Mouse (Mus musculus): ENCODE results near the gene Gm49416.

Gene Gm49416

GRCm38 (mm10) chr19:8919000-8919399 is 30.3 kb downstream of the Gm49416 start:
- in situ Hi-C loops (cut with MboI, MseI), result loop anchor here (10.0 kb wide), 1 partner anchor 1694 kb away; no protein-coding TSS in a partner anchor

- in situ Hi-C loops (cut with MboI, MseI), result loop anchor here (10.0 kb wide), 1 partner anchor 1695 kb away; no protein-coding TSS in a partner anchor
These were observed 31.0 kb downstream of the Gm49416 start for GRCm38 (mm10) chr19:8919684-8920072.

- in situ Hi-C loops (cut with MboI, MseI), result no loop called here
These were observed 31.5 kb downstream of the Gm49416 start, which contains the start of gene B3gat3 for GRCm38 (mm10) chr19:8920073-8920736. B3gat3 (plus strand) TSS chr19:8920374.

- in situ Hi-C loops (cut with MboI, MseI), result no loop called here
These were observed 32.1 kb downstream of the Gm49416 start for GRCm38 (mm10) chr19:8920836-8921291.

GRCm38 (mm10) chr19:8921741-8922140 is 33.0 kb downstream of the Gm49416 start:
- in situ Hi-C loops (cut with MboI, MseI), result no loop called here

- in situ Hi-C loops (cut with MboI, MseI), result no loop called here
These were observed 38.0 kb downstream of the Gm49416 start for GRCm38 (mm10) chr19:8926766-8927165.

GRCm38 (mm10) chr19:8927891-8928525 is 39.3 kb downstream of the Gm49416 start:
- in situ Hi-C loops (cut with MboI, MseI), result no loop called here

- in situ Hi-C loops (cut with MboI, MseI), result no loop called here
These were observed 40.0 kb downstream of the Gm49416 start for GRCm38 (mm10) chr19:8928689-8929223.

- in situ Hi-C loops (cut with MboI, MseI), result no loop called here
These were observed 40.7 kb downstream of the Gm49416 start, which contains the start of the genes Rom1 and Eml3 for GRCm38 (mm10) chr19:8929224-8930088. Rom1 (minus strand) TSS chr19:8929356. Eml3 (plus strand) TSS chr19:8929552.

GRCm38 (mm10) chr19:8930117-8930516 is 41.4 kb downstream of the Gm49416 start:
- in situ Hi-C loops (cut with MboI, MseI), result no loop called here

- in situ Hi-C loops (cut with MboI, MseI), result no loop called here
These were observed 42.0 kb downstream of the Gm49416 start for GRCm38 (mm10) chr19:8930771-8931170.

- in situ Hi-C loops (cut with MboI, MseI), result no loop called here
These were observed 48.0 kb downstream of the Gm49416 start for GRCm38 (mm10) chr19:8936736-8937135.

- in situ Hi-C loops (cut with MboI, MseI), result no loop called here
These were observed 51.9 kb downstream of the Gm49416 start for GRCm38 (mm10) chr19:8940526-8941133.

GRCm38 (mm10) chr19:8941136-8941514 is 52.4 kb downstream of the Gm49416 start:
- in situ Hi-C loops (cut with MboI, MseI), result no loop called here

GRCm38 (mm10) chr19:8941515-8942217 is 52.9 kb downstream of the Gm49416 start, which contains the start of gene Mta2:
Mta2 (plus strand) TSS chr19:8941875.
- in situ Hi-C loops (cut with MboI, MseI), result no loop called here

- in situ Hi-C loops (cut with MboI, MseI), result no loop called here
These were observed 53.7 kb downstream of the Gm49416 start for GRCm38 (mm10) chr19:8942276-8942964.

- in situ Hi-C loops (cut with MboI, MseI), result no loop called here
These were observed 54.3 kb downstream of the Gm49416 start for GRCm38 (mm10) chr19:8943047-8943446.

GRCm38 (mm10) chr19:8944062-8944461 is 55.3 kb downstream of the Gm49416 start:
- in situ Hi-C loops (cut with MboI, MseI), result no loop called here

- in situ Hi-C loops (cut with MboI, MseI), result loop anchor here (5.0 kb wide), 1 partner anchor 52 kb away; the partner anchor contains the start of gene Ints5
These were observed 56.0 kb downstream of the Gm49416 start for GRCm38 (mm10) chr19:8944750-8945149.

Data from T-helper 1 cell (primary cell).